Mouse (Mus musculus) liver, embryonic 13.5 days (tissue): Measurements from ENCODE around the gene Mamld1. TPM values are rescaled to one million over a fixed set of nuclear protein-coding genes. Genes with fewer than 3 reads are reported as not detected.

Experiments
- ATAC-seq: fragments of 200-750 bp; cut with Nextera tagmentation; 2 replicates; pipeline ENCODE4 v1.8.0; 2017; ENCODE audit warnings: low read depth, mild to moderate bottlenecking, moderate number of reproducible peaks, moderate library complexity
- DNase-seq: peaks from one replicate; pipeline ENCODE4 v3.0.0; 2022
- H3K27ac ChIP-seq: fragments of 300-500 bp; sonication (generic); 2 replicates; pipeline ENCODE4 v1.5.1; 2015; ENCODE audit warnings: moderate library complexity, mild to moderate bottlenecking, inconsistent platforms
- H3K27me3 ChIP-seq: fragments of 300-500 bp; sonication (generic); 2 replicates; pipeline ENCODE4 v1.6.1; 2015; ENCODE audit warnings: mild to moderate bottlenecking, inconsistent platforms
- H3K36me3 ChIP-seq: fragments of 300-500 bp; sonication (generic); 2 replicates; pipeline ENCODE4 v1.6.1; 2015; ENCODE audit warnings: mild to moderate bottlenecking, inconsistent platforms
- H3K4me1 ChIP-seq: fragments of 300-500 bp; sonication (generic); replicated peaks from 2 replicates; pipeline ENCODE4 v1.6.1; 2015; ENCODE audit warnings: inconsistent platforms
- H3K4me2 ChIP-seq: fragments of 300-500 bp; sonication (generic); 2 replicates; pipeline ENCODE4 v1.6.1; 2015; ENCODE audit warnings: inconsistent platforms, mild to moderate bottlenecking, moderate library complexity
- H3K4me3 ChIP-seq: fragments of 300-500 bp; sonication (generic); replicated peaks from 2 replicates; pipeline ENCODE4 v1.5.1; 2015; ENCODE audit warnings: mild to moderate bottlenecking, inconsistent platforms
- H3K9ac ChIP-seq: fragments of 300-500 bp; sonication (generic); 2 replicates; pipeline ENCODE4 v1.6.1; 2015; ENCODE audit warnings: mild to moderate bottlenecking, inconsistent platforms
- H3K9me3 ChIP-seq: fragments of 300-500 bp; sonication (generic); replicated peaks from 2 replicates; pipeline ENCODE4 v1.6.1; 2016; ENCODE audit warnings: inconsistent platforms
- WGBS: fragments of 180-500 bp; shearing (Covaris S2); methylation state at CpG from one replicate; pipeline ENCODE4 v1.1.7; 2015; ENCODE audit not compliant: insufficient replicate concordance; 5-methylcytosine and 5-hydroxymethylcytosine counted together
- polyA plus RNA-seq: library from polyadenylated mRNA; unstranded; fragments of >200 nt; fragmentation: Nextera tagmentation; extraction: Ambion mirVana; gene quantifications from 2 replicates; pipeline ENCODE4 v1.2.1, GENCODE M21; 2015

Gene Mamld1
- polyA plus RNA-seq, 1 experiment from 2014 or later = 0.08 TPM

DNA sequence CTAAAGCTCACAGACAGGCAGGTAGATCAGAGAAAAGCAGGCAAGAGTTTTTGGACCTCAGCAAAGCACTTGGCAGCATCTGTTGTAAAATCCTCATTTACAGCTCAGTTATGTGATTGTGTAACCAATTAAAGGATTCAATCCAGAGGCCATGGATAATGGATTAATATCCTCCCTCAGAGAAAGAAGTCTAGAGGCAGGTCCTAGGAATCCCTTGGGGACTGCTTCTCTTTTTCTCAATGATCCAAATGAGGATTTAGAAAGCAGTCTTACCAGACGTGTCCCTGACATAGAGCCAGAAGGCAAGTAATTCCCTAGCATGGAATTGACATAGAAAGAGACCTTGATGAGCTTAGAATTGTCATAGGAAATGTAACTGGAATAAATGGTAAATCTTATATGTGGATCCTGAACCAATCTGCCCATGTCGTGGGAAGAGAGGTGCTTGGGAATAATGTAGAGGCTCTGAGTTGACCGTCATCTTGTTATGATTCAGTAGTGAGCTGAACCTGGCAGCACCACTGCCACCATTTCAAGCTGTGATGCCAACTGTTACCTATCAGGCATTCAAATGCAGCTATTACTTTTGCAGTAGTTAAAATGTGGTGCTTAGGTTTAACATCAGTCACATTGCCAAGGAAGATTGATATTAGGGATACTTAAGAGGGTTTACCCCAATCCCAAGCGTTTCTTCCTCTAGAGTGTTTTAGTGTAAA lies 35.2 kb downstream of the Mamld1 start:
- Histone ChIP-seq H3K4me2 (no peak overlapping the region), H3K4me3 (no peak overlapping the region), H3K27me3 (no peaks in the 10 kb centered on the region), H3K9me3 (no peaks in the 10 kb centered on the region), H3K36me3 (no peaks in the 10 kb centered on the region), H3K27ac (no peak overlapping the region), H3K9ac (no peak overlapping the region), H3K4me1 (no peaks in the 10 kb centered on the region)
- ATAC-seq = no peak
- no peak for DNase-seq
- WGBS = 57% methylated on average over 4 of the region's 4 CpGs

DNA sequence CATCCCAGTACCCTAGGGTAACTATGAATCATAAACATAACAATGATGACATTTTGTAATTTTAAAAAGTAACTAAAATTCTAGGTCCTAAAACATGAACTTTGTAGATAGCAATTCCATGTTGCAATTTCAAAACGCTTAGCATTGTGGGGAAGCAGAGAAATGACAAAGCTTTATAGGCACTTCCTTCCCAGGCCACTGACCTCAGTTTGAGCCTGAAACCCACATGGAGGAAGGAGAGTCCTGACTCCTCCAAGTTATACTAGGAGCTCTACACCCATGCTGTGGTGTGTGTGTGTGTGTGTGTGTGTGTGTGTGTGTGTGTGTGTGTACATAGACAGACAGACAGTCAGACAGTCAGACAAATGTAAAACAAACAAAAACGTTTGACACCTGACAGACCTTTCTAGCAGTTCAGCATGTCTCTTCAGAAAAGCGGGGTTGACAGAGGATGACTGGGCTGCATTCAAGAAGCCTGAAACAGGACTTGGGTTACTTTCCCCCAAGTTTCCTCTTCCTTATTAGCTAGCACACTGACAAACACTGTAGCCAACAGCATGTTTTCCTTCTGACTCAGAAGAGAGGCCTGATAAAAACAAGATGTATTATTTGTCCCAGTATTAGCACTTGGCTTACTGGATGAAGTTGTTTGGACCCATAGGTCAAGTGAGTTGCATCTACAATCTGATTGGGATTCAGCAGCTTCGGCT lies 37.5 kb downstream of the Mamld1 start:
- H3K4me1 ChIP-seq = no peaks in the 10 kb centered on the region
- H3K27me3 ChIP-seq = no peaks in the 10 kb centered on the region
- H3K4me3 ChIP-seq = no peak overlapping the region
- H3K27ac ChIP-seq = no peak overlapping the region
- H3K4me2 ChIP-seq = no peak overlapping the region
- ATAC-seq (no peak), DNase-seq (no peak)
- WGBS = 46% methylated on average over 4 of the region's 4 CpGs
- no peaks in the 10 kb centered on the region for H3K36me3 ChIP-seq
- H3K9me3 ChIP-seq = no peaks in the 10 kb centered on the region
- H3K9ac ChIP-seq = no peak overlapping the region

DNA sequence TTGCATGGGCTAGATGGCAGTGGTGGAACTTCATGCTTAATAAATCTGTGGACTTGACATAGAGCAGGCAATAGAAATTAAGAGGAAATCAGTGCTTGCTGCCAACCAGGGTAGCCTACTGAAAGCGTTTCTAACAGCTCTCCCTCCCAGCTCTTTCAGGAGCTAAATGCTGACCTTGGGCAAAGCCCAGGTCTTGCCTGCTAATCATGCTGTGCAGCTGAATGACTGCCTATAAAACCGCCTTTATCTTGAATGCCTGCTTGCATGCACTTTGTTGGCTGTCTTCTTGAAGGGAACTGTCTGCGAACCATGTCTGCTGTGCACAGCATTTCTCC lies 38.0 kb downstream of the Mamld1 start:
- Histone ChIP-seq H3K9me3 (no peaks in the 10 kb centered on the region), H3K4me3 (no peak overlapping the region), H3K36me3 (no peaks in the 10 kb centered on the region), H3K27me3 (no peaks in the 10 kb centered on the region), H3K4me1 (no peaks in the 10 kb centered on the region), H3K9ac (no peak overlapping the region), H3K27ac (no peak overlapping the region), H3K4me2 (no peak overlapping the region)
- ATAC-seq (no peak), DNase-seq (no peak)
- WGBS = 56% methylated on average over 3 of the region's 3 CpGs

DNA sequence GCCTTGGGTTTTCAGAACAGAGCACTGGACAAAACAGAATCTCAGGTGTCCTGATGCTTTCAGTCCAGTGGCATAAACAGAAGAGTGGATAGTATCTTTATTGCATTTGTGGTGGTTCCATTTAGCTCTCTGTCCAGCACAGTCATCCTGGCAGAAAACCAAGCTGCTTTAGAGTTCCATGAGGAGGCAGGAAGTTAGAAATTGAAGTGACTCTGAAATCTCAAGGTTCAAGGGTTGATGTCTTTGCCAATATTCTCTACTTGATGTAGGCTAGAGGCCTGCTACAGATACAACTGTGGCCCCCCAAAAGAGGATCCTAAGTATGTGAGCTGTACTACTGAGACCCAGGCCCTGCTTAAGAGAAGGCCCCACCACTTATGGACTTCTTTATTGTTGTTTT lies 55.8 kb downstream of the Mamld1 start:
- no peaks in the 10 kb centered on the region for H3K4me1 ChIP-seq
- H3K9ac ChIP-seq = no peak overlapping the region
- no peaks in the 10 kb centered on the region for H3K9me3 ChIP-seq
- H3K27ac ChIP-seq = no peak overlapping the region
- H3K4me3 ChIP-seq = no peak overlapping the region
- H3K27me3 ChIP-seq = no peaks in the 10 kb centered on the region
- no peak for ATAC-seq
- H3K36me3 ChIP-seq = no peaks in the 10 kb centered on the region
- no peak for DNase-seq
- no peak overlapping the region for H3K4me2 ChIP-seq

DNA sequence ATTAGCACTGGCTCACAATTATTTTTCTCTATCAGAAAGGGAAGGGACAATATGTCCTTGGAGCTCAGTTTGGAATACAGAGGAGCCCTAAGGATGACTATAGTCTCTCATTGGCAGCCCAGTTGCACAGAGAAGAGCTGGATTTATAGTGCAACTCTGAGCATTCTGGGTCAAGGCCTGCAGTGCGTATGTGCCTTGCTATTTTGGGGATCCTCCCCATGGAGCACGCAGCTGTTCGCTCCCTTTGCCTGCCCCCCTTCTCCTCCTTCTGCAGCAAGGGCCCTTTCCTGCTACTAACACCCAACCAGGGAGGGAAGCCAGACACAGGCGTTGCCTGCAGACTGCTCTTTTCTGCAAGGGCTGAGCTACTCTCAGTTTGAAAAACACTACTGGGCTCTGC lies 56.3 kb downstream of the Mamld1 start:
- no peaks in the 10 kb centered on the region for H3K27me3 ChIP-seq
- H3K4me1 ChIP-seq = no peaks in the 10 kb centered on the region
- no peak overlapping the region for H3K4me3 ChIP-seq
- no peak overlapping the region for H3K27ac ChIP-seq
- H3K9me3 ChIP-seq = no peaks in the 10 kb centered on the region
- DNase-seq = no peak
- 53% methylated on average over 4 of the region's 4 CpGs for WGBS
- H3K9ac ChIP-seq = no peak overlapping the region
- ATAC-seq = no peak
- no peak overlapping the region for H3K4me2 ChIP-seq
- no peaks in the 10 kb centered on the region for H3K36me3 ChIP-seq

- H3K4me3 ChIP-seq = no peak overlapping the region
- H3K4me2 ChIP-seq = no peak overlapping the region
- no peaks in the 10 kb centered on the region for H3K9me3 ChIP-seq
- no peaks in the 10 kb centered on the region for H3K4me1 ChIP-seq
- H3K27me3 ChIP-seq = no peaks in the 10 kb centered on the region
- H3K9ac ChIP-seq = no peak overlapping the region
- ATAC-seq = no peak
- WGBS = 64% methylated on average over 4 of the region's 4 CpGs
- H3K27ac ChIP-seq = no peak overlapping the region
- H3K36me3 ChIP-seq = no peaks in the 10 kb centered on the region
- no peak for DNase-seq
Observed at GRCm38 (mm10) chrX:71108056-71108735, 58.1 kb downstream of the Mamld1 start.

- H3K9me3 ChIP-seq = no peaks in the 10 kb centered on the region
- 44% methylated on average over 2 of the region's 2 CpGs for WGBS
- ATAC-seq = no peak
Observed at GRCm38 (mm10) chrX:71110333-71110732, 60.3 kb downstream of the Mamld1 start.

GRCm38 (mm10) chrX:71122359-71123293 lies 72.6 kb downstream of the Mamld1 start:
- Histone ChIP-seq H3K27me3 (no peaks in the 10 kb centered on the region), H3K36me3 (no peaks in the 10 kb centered on the region), H3K4me2 (no peak overlapping the region), H3K4me1 (no peaks in the 10 kb centered on the region), H3K9me3 (no peaks in the 10 kb centered on the region), H3K9ac (no peak overlapping the region), H3K27ac (no peak overlapping the region), H3K4me3 (no peak overlapping the region)
- ATAC-seq (no peak), DNase-seq (no peak)
- 46% methylated on average over 4 of the region's 4 CpGs for WGBS

More at GRCm38 (mm10) chrX:71110333-71110732, 60.3 kb downstream of the Mamld1 start:
- no peaks in the 10 kb centered on the region for H3K27me3 ChIP-seq
- DNase-seq = no peak
- H3K27ac ChIP-seq = no peak overlapping the region
- H3K36me3 ChIP-seq = no peaks in the 10 kb centered on the region
- H3K9ac ChIP-seq = no peak overlapping the region
- H3K4me1 ChIP-seq = no peaks in the 10 kb centered on the region
- no peak overlapping the region for H3K4me3 ChIP-seq
- H3K4me2 ChIP-seq = no peak overlapping the region

GRCm38 (mm10) chrX:71125013-71125412 lies 75.0 kb downstream of the Mamld1 start:
- H3K36me3 ChIP-seq = no peaks in the 10 kb centered on the region
- ATAC-seq (no peak), DNase-seq (no peak)
- H3K27me3 ChIP-seq = no peaks in the 10 kb centered on the region
- no peak overlapping the region for H3K4me3 ChIP-seq
- 71% methylated on average over 7 of the region's 7 CpGs for WGBS
- no peak overlapping the region for H3K4me2 ChIP-seq
- H3K9ac ChIP-seq = no peak overlapping the region
- H3K27ac ChIP-seq = no peak overlapping the region
- H3K9me3 ChIP-seq = no peaks in the 10 kb centered on the region
- H3K4me1 ChIP-seq = no peaks in the 10 kb centered on the region

DNA sequence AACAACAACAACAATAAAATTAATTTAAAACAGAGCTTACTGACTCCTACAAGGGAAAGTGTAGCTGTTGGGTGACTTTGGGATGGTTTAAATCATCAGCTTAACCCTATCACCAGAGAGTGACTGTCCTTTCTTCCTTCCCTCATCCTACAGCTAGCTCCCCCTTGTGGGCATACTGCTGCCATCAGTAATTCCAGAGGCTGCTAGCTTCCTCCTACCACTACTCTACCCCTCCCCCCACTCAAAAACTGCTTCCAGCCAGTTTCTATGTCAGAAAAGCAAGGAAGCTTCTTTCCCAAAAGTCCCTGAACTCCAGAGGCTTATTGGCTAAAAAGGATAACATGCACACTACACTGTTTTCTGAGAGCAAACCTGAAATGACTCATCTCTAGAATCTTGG lies 81.4 kb downstream of the Mamld1 start:
- no peak for ATAC-seq
- H3K4me2 ChIP-seq = no peak overlapping the region
- no peaks in the 10 kb centered on the region for H3K36me3 ChIP-seq

DNA sequence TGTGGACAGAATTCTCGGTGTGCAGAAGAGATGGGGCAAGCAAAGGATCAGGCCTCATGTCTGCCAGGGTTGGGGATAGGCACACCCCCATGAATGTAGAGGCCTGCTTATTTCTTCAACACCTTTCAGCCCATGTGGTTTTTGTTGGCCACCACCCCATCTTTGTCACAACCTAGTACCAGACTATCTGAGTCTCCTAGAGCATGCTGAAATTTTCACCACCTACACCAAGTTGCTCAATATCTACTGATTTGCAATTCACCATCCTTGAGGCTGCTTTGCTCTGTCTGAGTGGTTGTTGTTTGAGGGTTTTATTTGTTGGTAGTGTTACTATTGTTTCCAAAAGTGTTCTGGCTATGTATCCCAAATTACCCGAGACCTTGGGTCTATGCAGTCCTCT lies 91.3 kb downstream of the Mamld1 start:
- Histone ChIP-seq H3K27me3 (no peaks in the 10 kb centered on the region), H3K4me2 (no peak overlapping the region), H3K9ac (no peak overlapping the region), H3K9me3 (no peaks in the 10 kb centered on the region), H3K4me3 (no peak overlapping the region), H3K36me3 (no peaks in the 10 kb centered on the region), H3K4me1 (no peaks in the 10 kb centered on the region), H3K27ac (no peak overlapping the region)
- WGBS = 47% methylated on average over 2 of the region's 2 CpGs
- ATAC-seq = no peak
- no peak for DNase-seq

More for the DNA sequence above, 81.4 kb downstream of the Mamld1 start:
- H3K9ac ChIP-seq = no peak overlapping the region
- no peaks in the 10 kb centered on the region for H3K4me1 ChIP-seq
- H3K4me3 ChIP-seq = no peak overlapping the region
- no peaks in the 10 kb centered on the region for H3K27me3 ChIP-seq
- DNase-seq = no peak
- H3K9me3 ChIP-seq = no peaks in the 10 kb centered on the region
- no peak overlapping the region for H3K27ac ChIP-seq
